Mouse (Mus musculus): ENCODE measurements at regions not wholly inside any gene's neighbourhood (a gene's known extent, or its start where the extent isn't known, plus 50 kb on each side); places are given as distances from the start of the nearest gene placed in this dataset.

- no peak for TF ChIP-seq POLR2A (IDR thresholded peaks at IDR 0.05; ENCODE audit: borderline replicate concordance, extremely low read depth, insufficient read depth, insufficient read length, poor library complexity, severe bottlenecking)
- no peak for TF ChIP-seq CTCF (IDR thresholded peaks at IDR 0.05; ENCODE audit: borderline replicate concordance, extremely low read depth, insufficient read depth, insufficient read length)
Observed at GRCm38 (mm10) chr5:90071806-90072205, 152.0 kb downstream of the Cox18 start.
